Mouse (Mus musculus) liver, adult 2 months (tissue): ENCODE measurements around the gene Casp8.

Experiments
- CTCF ChIP-seq: fragments of 200-500 bp; IDR thresholded peaks from 2 replicates; pipeline ENCODE4 v1.5.1; 2011; ENCODE audit warnings: low read depth, low read length, control low read depth
- POLR2A ChIP-seq: fragments of 200-500 bp; IDR thresholded peaks from 2 replicates; pipeline ENCODE4 v1.6.1; 2011; ENCODE audit warnings: low read length, control low read depth; ENCODE audit not compliant: insufficient read depth; ENCODE audit errors: extremely low read depth

DNA sequence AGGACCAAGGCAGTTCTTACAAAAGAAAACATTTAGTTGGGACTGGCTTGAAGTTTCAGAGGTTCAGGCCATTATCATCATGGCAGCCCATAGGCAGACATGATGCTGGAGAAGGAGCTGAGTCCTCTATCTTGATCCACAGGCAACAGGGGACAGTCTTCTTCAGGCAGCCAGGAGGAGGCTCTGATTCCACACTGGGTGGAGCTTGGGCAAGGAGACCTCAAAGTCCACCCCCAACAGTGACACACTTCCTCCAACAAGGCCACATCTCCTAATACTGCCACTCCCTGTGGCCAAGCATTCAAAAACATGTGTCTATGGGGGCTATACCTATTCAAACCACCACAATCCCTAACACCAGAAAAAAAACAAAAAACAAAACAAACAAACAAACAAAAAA is 21.9 kb upstream of the Casp8 start:
- TF ChIP-seq CTCF (no peak), POLR2A (no peak)
